In the genomic region with DNA sequence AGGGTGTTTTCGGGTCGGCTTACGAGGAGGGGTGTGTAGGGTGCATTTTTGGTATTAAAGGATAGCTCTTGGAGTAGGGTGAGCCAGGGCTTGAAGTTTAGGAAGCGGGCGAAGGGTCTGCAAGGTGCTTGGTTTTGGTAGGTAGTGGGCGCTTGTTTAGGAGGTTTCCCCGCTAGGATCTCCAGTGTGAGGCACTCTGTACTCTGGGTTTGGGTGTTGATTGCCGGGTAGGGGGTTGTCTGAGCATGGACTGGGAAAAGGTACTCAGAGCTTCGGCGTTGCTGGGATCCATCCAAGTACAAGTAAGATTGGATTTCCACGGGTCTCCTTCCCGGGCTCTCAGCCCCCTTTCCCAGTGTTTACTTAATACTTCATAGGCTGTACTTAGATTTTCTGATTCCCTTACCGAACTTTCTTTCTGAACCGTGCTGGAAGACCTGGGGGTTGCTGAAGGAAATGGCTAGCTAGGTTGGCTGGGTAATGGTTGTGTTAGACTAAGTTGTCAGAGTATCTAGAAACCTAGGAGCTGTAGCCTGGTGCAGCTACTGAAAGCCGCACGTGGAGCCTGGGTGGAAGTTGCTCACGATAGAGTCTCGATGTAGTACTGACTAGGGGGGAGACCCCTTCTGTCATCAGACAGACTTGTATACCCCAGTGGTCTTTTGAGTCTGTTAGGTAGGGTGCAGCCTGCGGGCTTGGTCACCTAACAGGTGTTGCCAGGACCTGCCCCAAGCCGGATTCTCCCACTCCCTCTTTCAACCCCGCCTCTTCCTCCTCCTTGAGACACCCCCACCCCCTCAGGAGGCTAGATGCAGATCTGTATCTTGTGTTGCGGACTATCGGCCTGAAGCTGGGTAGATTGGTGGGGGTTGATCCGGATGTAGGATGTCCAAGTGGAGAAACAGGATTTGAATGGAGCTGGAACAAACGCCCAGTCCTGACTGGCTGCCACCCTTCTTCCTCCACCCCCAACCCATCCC, we compare ENCODE assay signal across 8 mouse cellular contexts. TPM values are rescaled to one million over a fixed set of nuclear protein-coding genes. Genes with fewer than 3 reads are reported as not detected.
DNase-seq lines count a peak whose midpoint lies in the region; ATAC-seq and TF ChIP-seq lines count a peak whose summit lies in the region.
"Had no signal": no experiment of that assay in that cellular context is flagged by ENCODE, and none has a peak within 500 bp of the region (broad histone marks: within the 10 kb centered on the region; RNA-seq: fewer than 3 reads in every experiment).

No protein-coding gene starts in this region.

- peak overlapping the region; percentile 95 for H3K27ac ChIP-seq in heart, embryonic 10.5 days
- 0 out of 2 replicates have a peak overlapping the region, but pooled peaks have one; percentile 39 for H3K27ac ChIP-seq in kidney, postnatal 0 days
- H3K27ac ChIP-seq in midbrain, embryonic 10.5 days (replicated peaks) = no peak overlapping the region

- H3K4me1 ChIP-seq in heart, embryonic 10.5 days = peaks cover 58% of the 10 kb centered on the region
- H3K4me1 ChIP-seq in kidney, postnatal 0 days (replicated peaks; ENCODE audit: insufficient read depth, low read length) = peaks cover 13% of the 10 kb centered on the region
- H3K4me1 ChIP-seq in midbrain, embryonic 10.5 days = peaks cover 25% of the 10 kb centered on the region

- peaks cover 28% of the 10 kb centered on the region for H3K36me3 ChIP-seq in heart, embryonic 10.5 days
- peaks cover 18% of the 10 kb centered on the region for H3K36me3 ChIP-seq in kidney, postnatal 0 days (ENCODE audit: insufficient read depth, low read length)
- peaks cover 23% of the 10 kb centered on the region for H3K36me3 ChIP-seq in midbrain, embryonic 10.5 days

- peak overlapping the region; percentile 66 for H3K4me3 ChIP-seq in heart, embryonic 10.5 days
- H3K4me3 ChIP-seq in kidney, postnatal 0 days (replicated peaks; ENCODE audit: low read depth, low read length) = peak overlapping the region; percentile 49
- peak overlapping the region; percentile 68 for H3K4me3 ChIP-seq in midbrain, embryonic 10.5 days

- 2% methylated on average over 25 of the region's 25 CpGs for WGBS in heart, embryonic 10.5 days
- WGBS in kidney, postnatal 0 days = 2% methylated on average over 25 of the region's 25 CpGs
- 4% methylated on average over 25 of the region's 25 CpGs for WGBS in midbrain, embryonic 10.5 days

- peak; percentile 81 for DNase-seq in CD4-positive helper T cell, adult 2 months (ENCODE audit: low read depth, low spot score)
- peak; percentile 67 for DNase-seq in NIH3T3 (ENCODE audit: low read depth)
- DNase-seq in heart, embryonic 10.5 days (ENCODE audit: low spot score) = no peak
- DNase-seq in kidney, postnatal 0 days (ENCODE audit: low spot score) = peak; percentile 71
- no peak for DNase-seq in midbrain, embryonic 10.5 days (ENCODE audit: low spot score)
- no peak for DNase-seq in right cerebral cortex, postnatal 36 days (ENCODE audit: low spot score in 2 of 2)
- no peak for DNase-seq in ovary, adult 18-20 months (ENCODE audit: low spot score)

- peak; percentile 11 for ATAC-seq in kidney, postnatal 0 days (replicated peaks; ENCODE audit: low FRiP score, low read depth)

- no peaks in the 10 kb centered on the region for H3K9me3 ChIP-seq in heart, embryonic 10.5 days
- H3K9me3 ChIP-seq in kidney, postnatal 0 days (replicated peaks; ENCODE audit: low read length) = no peaks in the 10 kb centered on the region
- no peaks in the 10 kb centered on the region for H3K9me3 ChIP-seq in midbrain, embryonic 10.5 days (replicated peaks)

- peak overlapping the region; percentile 83 for H3K4me2 ChIP-seq in kidney, postnatal 0 days (ENCODE audit: low read length)

- peaks cover 16% of the 10 kb centered on the region; the same call in 1 of the 2 replicates for H3K27me3 ChIP-seq in heart, embryonic 10.5 days (ENCODE audit: insufficient read depth, poor library complexity, severe bottlenecking)
- no peaks in the 10 kb centered on the region for H3K27me3 ChIP-seq in kidney, postnatal 0 days (ENCODE audit: insufficient read depth, low read length)
- H3K27me3 ChIP-seq in midbrain, embryonic 10.5 days (ENCODE audit: low read depth, poor library complexity, severe bottlenecking) = peaks cover 56% of the 10 kb centered on the region

- TF ChIP-seq CTCF in kidney, postnatal 0 days (IDR thresholded peaks at IDR 0.05; ENCODE audit: low read depth) = no peak

- H3K9ac ChIP-seq in kidney, postnatal 0 days (ENCODE audit: low read depth, low read length) = peak overlapping the region; percentile 55

RNA-seq across cellular contexts. Expression of a gene that starts 13.3 kb away (rescaled TPM):
- polyA plus RNA-seq in heart, embryonic 10.5 days (2016; fragmentation: Nextera tagmentation; extraction: Ambion mirVana) = 8.0 and 13.0 TPM in 2 replicates
- polyA plus RNA-seq in kidney, postnatal 0 days (2015; fragmentation: Nextera tagmentation; extraction: Ambion mirVana) = 8.6 and 9.5 TPM in 2 replicates
- 2.8 and 2.9 TPM in 2 replicates for polyA plus RNA-seq in midbrain, embryonic 10.5 days (2016; fragmentation: Nextera tagmentation; extraction: Ambion mirVana)

RNA-seq across cellular contexts. Expression of a gene that starts 16.7 kb away (rescaled TPM):
- 59.5 and 77.0 TPM in 2 replicates for polyA plus RNA-seq in heart, embryonic 10.5 days (2016; fragmentation: Nextera tagmentation; extraction: Ambion mirVana)
- polyA plus RNA-seq in kidney, postnatal 0 days (2015; fragmentation: Nextera tagmentation; extraction: Ambion mirVana) = 77.1 and 79.5 TPM in 2 replicates
- 80.8 TPM in 2 replicates for polyA plus RNA-seq in midbrain, embryonic 10.5 days (2016; fragmentation: Nextera tagmentation; extraction: Ambion mirVana)

RNA-seq across cellular contexts. Expression of a gene that starts 25.7 kb away (rescaled TPM):
- 0.49 and 1.8 TPM in 2 replicates for polyA plus RNA-seq in heart, embryonic 10.5 days (2016; fragmentation: Nextera tagmentation; extraction: Ambion mirVana)
- polyA plus RNA-seq in kidney, postnatal 0 days (2015; fragmentation: Nextera tagmentation; extraction: Ambion mirVana) = 23.3 and 24.5 TPM in 2 replicates
- polyA plus RNA-seq in midbrain, embryonic 10.5 days (2016; fragmentation: Nextera tagmentation; extraction: Ambion mirVana) = 0.06 and 0.22 TPM in 2 replicates
- polyA plus RNA-seq: large intestine, adult 2 months had no signal

RNA-seq across cellular contexts. Expression of a gene that starts 43.4 kb away (rescaled TPM):
- 3.4 and 5.0 TPM in 2 replicates for polyA plus RNA-seq in heart, embryonic 10.5 days (2016; fragmentation: Nextera tagmentation; extraction: Ambion mirVana)
- 3.7 and 4.0 TPM in 2 replicates for polyA plus RNA-seq in kidney, postnatal 0 days (2015; fragmentation: Nextera tagmentation; extraction: Ambion mirVana)
- 3.2 and 4.2 TPM in 2 replicates for polyA plus RNA-seq in midbrain, embryonic 10.5 days (2016; fragmentation: Nextera tagmentation; extraction: Ambion mirVana)

Comparison
In these comparisons a context has a peak if more than half of its experiments do, and no peak if none do; other contexts are left out.
1. DNase-seq: peak in CD4-positive helper T cell, adult 2 months (single experiment), NIH3T3 (single experiment) and kidney, postnatal 0 days (single experiment); none in heart, embryonic 10.5 days (single experiment), midbrain, embryonic 10.5 days (single experiment), right cerebral cortex, postnatal 36 days (0 of 2) and ovary, adult 18-20 months (single experiment).
2. Peak in every context shown above with its lines, with median percentiles within 50 percentile points of each other: H3K4me3 ChIP-seq.